Mouse (Mus musculus) MEL (cell line): ENCODE measurements around the gene Actr1b.

Experiments
- CTCF ChIP-seq, 3 experiments: IDR thresholded peaks in 2 of 3; conservative IDR thresholded peaks in 1 of 3; 2 replicates each; pipeline ENCODE4 v1.5.1; 2011 to 2012; ENCODE audit warnings: low read length in 3 of 3, low read depth in 2 of 3, mild to moderate bottlenecking in 2 of 3, improper control_type of control experiment in 1 of 3, inconsistent platforms in 1 of 3, mixed read lengths in 1 of 3, moderate library complexity in 1 of 3; ENCODE audit not compliant: control insufficient read depth in 1 of 3, insufficient read depth in 1 of 3, poor library complexity in 1 of 3, severe bottlenecking in 1 of 3
- EP300 ChIP-seq, 2 experiments: IDR thresholded peaks; 2 replicates each; pipeline ENCODE4 v1.6.1; 2011; ENCODE audit warnings: improper control_type of control experiment in 2 of 2, low read length in 2 of 2, low read depth in 1 of 2, mild to moderate bottlenecking in 1 of 2
- GATA1 ChIP-seq: IDR thresholded peaks from 2 replicates; pipeline ENCODE4 v1.6.1; 2011; ENCODE audit warnings: low read depth, low read length, improper control_type of control experiment
- KAT2A ChIP-seq: conservative IDR thresholded peaks from 2 replicates; pipeline ENCODE4 v1.6.1; 2012; ENCODE audit warnings: low read depth, low read length, improper control_type of control experiment, inconsistent platforms
- POLR2A ChIP-seq, 2 experiments: IDR thresholded peaks; 2 replicates each; pipeline ENCODE4 v1.6.1; 2011 to 2012; ENCODE audit warnings: low read length in 2 of 2, mild to moderate bottlenecking in 2 of 2, control low read depth in 1 of 2, improper control_type of control experiment in 1 of 2, low read depth in 1 of 2, moderate library complexity in 1 of 2; ENCODE audit not compliant: control insufficient read depth in 1 of 2, insufficient read depth in 1 of 2, poor library complexity in 1 of 2
- POLR2AphosphoS2 ChIP-seq: IDR thresholded peaks from 2 replicates; pipeline ENCODE4 v1.6.1; 2011; ENCODE audit warnings: low read length, improper control_type of control experiment
- RCOR1 ChIP-seq: IDR thresholded peaks from 2 replicates; pipeline ENCODE4 v1.6.1; 2012; ENCODE audit warnings: low read depth, mild to moderate bottlenecking, inconsistent platforms, low read length, improper control_type of control experiment
- ZKSCAN1 ChIP-seq: IDR thresholded peaks from 2 replicates; pipeline ENCODE4 v1.6.1; 2012; ENCODE audit warnings: low read depth, mild to moderate bottlenecking, inconsistent platforms, low read length, improper control_type of control experiment, moderate library complexity

- TF ChIP-seq KAT2A (no peak), CTCF (IDR thresholded peaks at IDR 0.05 in 2 of 3, conservative IDR thresholded peaks at IDR 0.05 in 1 of 3; ENCODE audit: control insufficient read depth in 1 of 3, insufficient read depth in 1 of 3, low read depth in 2 of 3, low read length in 3 of 3, poor library complexity in 1 of 3, severe bottlenecking in 1 of 3) (no peak), GATA1 (no peak), RCOR1 (no peak), EP300 (IDR thresholded peaks at IDR 0.05; ENCODE audit: low read depth in 1 of 2, low read length in 2 of 2) (no peak), POLR2A (IDR thresholded peaks at IDR 0.05; ENCODE audit: control insufficient read depth in 1 of 2, insufficient read depth in 1 of 2, low read depth in 1 of 2, low read length in 2 of 2, poor library complexity in 1 of 2) (no peak), ZKSCAN1 (no peak), POLR2AphosphoS2 (no peak)
These were observed 31.4 kb upstream of the Actr1b start for GRCm38 (mm10) chr1:36745661-36746060.
